Mouse (Mus musculus) frontal cortex, postnatal 36 days (tissue): Measurements from ENCODE around the gene Clk3.

ENCODE experiments used
- DNase-seq, 2 experiments: peaks; one replicate each; pipeline ENCODE4 v3.0.0; 2022; ENCODE audit warnings: low spot score in 2 of 2

Gene Clk3

GRCm38 (mm10) chr9:57770836-57771235 is 5.2 kb upstream of the Clk3 start:
- DNase-seq = no peak

GRCm38 (mm10) chr9:57770214-57770613 is 4.6 kb upstream of the Clk3 start:
- no peak for DNase-seq

- DNase-seq = no peak
Measured at GRCm38 (mm10) chr9:57769539-57770069, 3.9 kb upstream of the Clk3 start.

- DNase-seq = no peak
Measured at GRCm38 (mm10) chr9:57767231-57767630, 1.6 kb upstream of the Clk3 start.

- peak; percentile 46 to 60 for DNase-seq
Measured at GRCm38 (mm10) chr9:57766431-57766830, 771 bp upstream of the Clk3 start.

- DNase-seq = peak; percentile 92 to 94
Measured at GRCm38 (mm10) chr9:57764974-57765363, 691 bp downstream of the Clk3 start.

- DNase-seq = peak; percentile 80
Measured at GRCm38 (mm10) chr9:57764147-57764973, 1.3 kb downstream of the Clk3 start.

GRCm38 (mm10) chr9:57762563-57762991 is 3.1 kb downstream of the Clk3 start:
- DNase-seq = no peak

- no peak for DNase-seq
Measured at GRCm38 (mm10) chr9:57761563-57762551, 3.8 kb downstream of the Clk3 start.

GRCm38 (mm10) chr9:57760416-57761146 is 5.1 kb downstream of the Clk3 start:
- DNase-seq = no peak

GRCm38 (mm10) chr9:57759289-57759688 is 6.4 kb downstream of the Clk3 start:
- peak; percentile 65 to 82 for DNase-seq

- DNase-seq = no peak
Measured at GRCm38 (mm10) chr9:57758528-57758927, 7.1 kb downstream of the Clk3 start.

GRCm38 (mm10) chr9:57757578-57757977 is 8.1 kb downstream of the Clk3 start:
- no peak for DNase-seq

GRCm38 (mm10) chr9:57750901-57751300 is 14.8 kb downstream of the Clk3 start:
- no peak for DNase-seq

- DNase-seq = no peak
Measured at GRCm38 (mm10) chr9:57748831-57749230, 16.8 kb downstream of the Clk3 start.

GRCm38 (mm10) chr9:57748137-57748536 is 17.5 kb downstream of the Clk3 start:
- no peak for DNase-seq

GRCm38 (mm10) chr9:57747067-57747466 is 18.6 kb downstream of the Clk3 start:
- no peak for DNase-seq

- peak in 1 of 2 experiments; percentile 67 for DNase-seq
Measured at GRCm38 (mm10) chr9:57744462-57745091, 21.1 kb downstream of the Clk3 start.

- no peak for DNase-seq
Measured at GRCm38 (mm10) chr9:57739863-57740262, 25.8 kb downstream of the Clk3 start.

GRCm38 (mm10) chr9:57733606-57734005 is 32.1 kb downstream of the Clk3 start:
- no peak for DNase-seq

- DNase-seq = no peak
Measured at GRCm38 (mm10) chr9:57728312-57728711, 37.3 kb downstream of the Clk3 start.
